Mouse (Mus musculus) layer of hippocampus, postnatal 25 days (tissue): ENCODE measurements around the gene Cyp2c23. TPM values are rescaled to one million over a fixed set of nuclear protein-coding genes. Genes with fewer than 3 reads are reported as not detected.

Source experiments
- DNase-seq, 2 experiments: peaks; one replicate each; pipeline ENCODE4 v3.0.0; 2022; ENCODE audit warnings: mixed read lengths in 2 of 2, low spot score in 1 of 2; ENCODE audit errors: extremely low spot score in 1 of 2
- total RNA-seq, 2 experiments: library from RNA; stranded (reverse); gene quantifications; 2 replicates each; pipeline ENCODE4 v1.2.3; 2021

Gene Cyp2c23
- total RNA-seq, 2 experiments from 2014 or later, result not detected

DNA sequence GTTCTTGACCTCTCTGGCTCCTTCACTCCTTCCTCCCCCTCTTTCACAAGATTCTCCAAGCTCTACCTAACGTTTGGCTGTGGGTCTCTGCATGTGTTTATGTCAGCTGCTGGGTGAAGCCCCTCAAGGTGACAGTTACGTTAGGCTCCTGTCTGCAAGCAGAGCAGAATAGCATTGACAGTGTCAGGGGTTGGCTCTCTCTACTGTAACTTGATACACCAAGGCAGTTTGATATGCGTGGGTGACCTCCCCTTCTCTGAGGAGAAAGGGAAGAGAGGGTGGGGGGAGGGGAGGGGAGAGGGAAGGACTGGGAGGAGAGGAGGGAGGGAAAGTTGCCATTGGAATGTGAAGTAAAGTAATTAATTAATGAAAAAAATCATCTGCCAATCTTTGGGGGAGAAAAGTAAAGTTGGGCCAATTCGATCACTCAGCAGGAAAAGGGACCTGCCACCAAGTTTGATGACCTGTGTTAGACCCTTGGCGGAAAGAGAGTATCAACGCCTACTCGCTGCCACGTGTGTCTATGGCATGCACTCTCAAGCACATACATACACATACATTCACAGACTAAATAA, 2.0 kb downstream of the Cyp2c23 start:
- no peak for DNase-seq

- DNase-seq, result no peak
These were observed 4.0 kb downstream of the Cyp2c23 start for GRCm38 (mm10) chr19:44024921-44025585.

- DNase-seq, result no peak
These were observed 5.9 kb downstream of the Cyp2c23 start for GRCm38 (mm10) chr19:44023066-44023465.

- DNase-seq, result no peak
These were observed 7.5 kb downstream of the Cyp2c23 start for GRCm38 (mm10) chr19:44021502-44021901.

- no peak for DNase-seq
These were observed 9.3 kb downstream of the Cyp2c23 start for GRCm38 (mm10) chr19:44019739-44020138.

- no peak for DNase-seq
These were observed 15.1 kb downstream of the Cyp2c23 start for GRCm38 (mm10) chr19:44013862-44014261.

DNA sequence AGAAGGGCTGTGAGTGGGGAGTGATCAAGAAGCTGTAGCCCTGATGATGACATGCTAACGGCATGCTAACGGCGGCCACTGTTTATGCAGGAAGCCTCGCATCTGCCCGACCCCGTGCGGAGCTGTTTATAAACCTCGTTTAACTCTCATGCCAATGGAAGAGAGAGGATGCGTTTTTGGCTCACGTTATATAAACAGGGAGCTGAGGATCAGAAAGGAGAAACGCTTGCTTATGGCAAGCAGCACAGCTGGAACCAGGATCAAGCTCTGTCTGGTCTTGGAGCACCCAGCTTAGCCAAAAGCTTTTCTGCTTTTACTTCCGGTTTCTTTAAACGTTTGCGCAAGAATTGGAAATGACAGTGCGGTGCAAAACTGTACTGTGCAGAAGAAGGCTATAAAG, 20.2 kb downstream of the Cyp2c23 start:
- no peak for DNase-seq

- DNase-seq, result no peak
These were observed 21.8 kb downstream of the Cyp2c23 start for GRCm38 (mm10) chr19:44007186-44007585.

DNA sequence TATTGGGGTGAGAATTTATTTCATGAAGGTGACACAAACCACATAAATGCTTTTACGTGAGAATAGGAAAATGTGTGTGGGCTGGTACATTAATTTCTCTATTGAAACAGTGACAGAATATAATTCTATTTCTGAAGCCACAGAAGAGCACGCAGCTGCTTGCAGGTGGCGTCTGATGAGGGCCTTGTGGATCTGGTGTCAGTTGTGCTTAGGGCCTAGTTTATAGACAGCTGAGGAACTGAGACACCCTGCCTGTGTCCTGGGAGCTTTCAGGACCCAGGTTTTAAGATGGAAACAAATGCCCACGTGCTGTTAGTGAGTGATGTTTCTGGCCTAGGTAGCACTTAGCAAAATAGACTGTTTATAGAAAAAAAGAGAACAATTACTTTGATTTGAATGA, 24.0 kb downstream of the Cyp2c23 start:
- no peak for DNase-seq

- no peak for DNase-seq
These were observed 24.7 kb downstream of the Cyp2c23 start for GRCm38 (mm10) chr19:44004261-44004660.

- DNase-seq, result no peak
These were observed 28.3 kb downstream of the Cyp2c23 start for GRCm38 (mm10) chr19:44000720-44001119.

DNA sequence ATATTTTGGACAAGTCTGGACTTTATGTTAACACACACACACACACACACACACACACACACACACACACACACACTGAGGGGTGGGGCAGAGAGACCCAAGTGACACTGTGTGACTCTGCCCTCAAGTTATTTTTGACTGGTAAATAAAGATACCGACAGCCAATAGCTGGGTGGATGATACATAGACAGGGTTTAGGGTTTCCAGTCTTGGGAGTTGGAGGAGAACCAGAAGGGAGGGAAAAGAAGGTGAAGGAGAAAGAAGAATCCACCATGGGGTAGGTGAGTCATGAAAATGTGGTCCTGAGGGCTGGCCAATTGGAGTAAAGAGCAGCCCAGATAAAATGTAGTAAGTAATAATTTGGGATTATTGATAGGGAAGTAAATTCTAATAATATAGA, 28.9 kb downstream of the Cyp2c23 start:
- no peak for DNase-seq

DNA sequence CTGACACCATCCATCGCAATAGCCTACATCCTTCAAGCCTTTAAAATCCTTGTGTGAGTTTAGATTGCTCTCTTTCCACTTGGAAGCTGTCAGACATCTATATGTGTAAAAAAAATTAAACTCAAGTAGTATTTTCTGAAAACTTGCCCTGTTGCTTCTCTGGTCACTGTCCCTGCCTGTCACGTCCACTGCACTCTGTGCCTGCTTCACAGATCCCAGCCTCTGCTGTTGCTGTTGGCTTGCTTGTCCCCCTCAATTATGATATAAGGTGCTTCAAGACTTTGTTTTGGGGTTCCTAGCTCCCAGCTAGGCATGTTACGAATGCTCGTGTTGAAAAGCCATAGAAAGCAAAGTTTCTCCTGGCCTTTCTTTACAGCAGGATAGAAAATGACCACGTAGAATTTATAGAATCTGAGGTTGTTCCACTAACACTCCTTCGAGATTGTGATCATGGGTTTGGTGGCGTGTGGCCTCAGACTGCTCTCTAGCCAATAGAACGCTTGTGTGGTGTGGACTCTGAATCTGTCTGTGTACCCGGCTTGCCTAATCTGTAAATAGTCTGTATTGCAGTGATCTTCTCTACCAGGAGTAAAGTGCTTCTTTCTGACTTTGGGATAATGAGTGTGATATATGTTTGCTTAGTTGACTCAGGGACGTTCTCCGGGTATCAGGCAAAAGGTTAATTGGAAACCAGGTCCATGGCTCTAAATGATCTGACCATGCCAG, 30.0 kb downstream of the Cyp2c23 start:
- DNase-seq, result no peak

- peak; percentile 37 to 63 for DNase-seq
These were observed 30.9 kb downstream of the Cyp2c23 start for GRCm38 (mm10) chr19:43998101-43998500.

GRCm38 (mm10) chr19:43995427-43995826, 33.6 kb downstream of the Cyp2c23 start:
- no peak for DNase-seq

GRCm38 (mm10) chr19:43992464-43992863, 36.5 kb downstream of the Cyp2c23 start:
- DNase-seq, result no peak

DNA sequence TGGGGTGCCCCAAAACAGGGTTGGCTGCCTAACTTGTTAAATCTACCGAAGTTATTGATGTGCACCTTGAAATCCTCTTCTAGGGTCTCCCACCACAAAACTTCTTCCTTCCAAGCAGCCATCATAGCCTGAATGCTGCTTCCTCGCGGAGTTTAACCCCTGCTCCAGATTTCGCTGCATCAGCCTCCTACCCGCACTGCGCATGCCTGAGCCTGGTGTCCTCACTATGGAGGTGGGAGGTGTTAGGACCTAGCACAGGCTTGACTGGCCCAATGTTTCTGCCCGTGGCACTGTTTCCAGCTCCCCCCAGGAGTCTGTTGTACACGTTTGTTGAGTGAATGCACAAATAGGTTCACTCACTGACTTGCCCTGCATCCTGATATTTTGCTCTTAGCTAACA, 38.6 kb downstream of the Cyp2c23 start:
- DNase-seq, result no peak

GRCm38 (mm10) chr19:43986069-43986794, 42.8 kb downstream of the Cyp2c23 start, which contains the start of gene Cpn1:
Gene Cpn1, minus strand, starts transcription at chr19:43986556.
- no peak for DNase-seq

DNA sequence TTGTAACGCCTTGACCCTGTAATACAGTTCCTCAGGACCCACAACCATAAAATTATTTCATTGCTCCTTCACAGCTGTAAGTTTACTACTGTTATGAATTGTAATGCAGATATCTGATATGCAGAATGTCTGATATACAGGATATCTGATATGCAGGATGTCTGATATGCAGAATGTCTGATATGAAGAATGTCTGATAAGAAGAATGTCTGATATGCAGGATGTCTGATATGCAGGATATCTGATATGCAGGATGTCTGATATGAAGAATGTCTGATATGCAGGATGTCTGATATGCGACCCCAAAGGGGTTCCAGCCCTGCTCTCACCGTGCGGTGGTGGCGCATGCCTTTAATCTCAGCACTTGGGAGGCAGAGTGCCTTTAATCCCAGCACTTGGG, 47.0 kb downstream of the Cyp2c23 start:
- no peak for DNase-seq

DNA sequence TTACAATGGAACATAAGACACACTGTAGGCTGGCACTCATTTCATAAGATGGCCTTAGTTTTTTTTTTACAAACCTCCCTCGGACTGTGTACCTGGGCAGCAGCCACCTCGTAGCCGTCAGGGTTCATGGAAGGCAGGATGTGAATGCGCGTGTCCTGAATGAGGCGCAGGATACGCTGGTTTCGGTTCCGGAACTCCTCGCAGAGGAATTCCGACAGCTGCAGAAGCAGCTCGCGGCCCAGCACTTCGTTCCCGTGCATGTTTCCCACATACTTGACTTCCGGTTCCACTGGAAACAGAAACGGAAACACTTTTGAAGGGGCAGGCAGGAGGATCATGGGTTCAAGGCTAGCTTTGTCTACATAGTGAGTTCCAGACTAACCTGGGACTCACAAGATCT, 48.3 kb downstream of the Cyp2c23 start:
- DNase-seq, result no peak

DNA sequence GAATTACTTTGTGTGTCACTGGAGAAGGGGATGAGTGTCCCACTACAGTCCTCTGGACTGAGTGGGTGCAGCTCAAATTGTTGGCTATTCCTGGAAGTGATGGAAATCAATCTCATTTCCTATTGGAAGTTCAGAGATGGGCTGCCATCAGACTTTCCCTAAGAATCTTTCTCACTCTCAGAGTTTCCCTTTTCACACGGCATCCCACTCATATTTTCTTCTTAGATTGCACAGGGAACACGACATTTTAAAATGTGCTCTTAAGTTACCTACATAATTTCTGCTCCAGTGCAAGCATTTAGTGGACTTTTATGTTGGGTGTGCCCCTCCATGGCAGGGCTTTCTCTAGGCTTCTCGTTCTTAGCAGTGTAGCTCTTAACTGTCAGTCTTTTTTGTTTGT, 51.2 kb downstream of the Cyp2c23 start:
- DNase-seq, result no peak
